Comparison of ENCODE assay signal across 23 mouse cellular contexts in genomic region chr6:139325226-139325625, GRCm38 (mm10).
DNase-seq lines count a peak whose midpoint lies in the region; ATAC-seq and TF ChIP-seq lines count a peak whose summit lies in the region.
"Had no signal": no experiment of that assay in that cellular context is flagged by ENCODE, and none has a peak within 500 bp of the region (broad histone marks: within the 10 kb centered on the region; RNA-seq: fewer than 3 reads in every experiment).

No protein-coding gene starts in this region.

- no peaks in the 10 kb centered on the region for H3K4me1 ChIP-seq in forebrain, postnatal 0 days (ENCODE audit: insufficient read depth)
- no peaks in the 10 kb centered on the region for H3K4me1 ChIP-seq in forebrain, embryonic 13.5 days

- H3K4me2 ChIP-seq in forebrain, postnatal 0 days (ENCODE audit: low read depth) = no peak overlapping the region
- no peak overlapping the region for H3K4me2 ChIP-seq in forebrain, embryonic 13.5 days

- no peak for TF ChIP-seq CTCF in forebrain, postnatal 0 days (IDR thresholded peaks at IDR 0.05; ENCODE audit: low read depth)

- H3K27ac ChIP-seq in forebrain, postnatal 0 days (ENCODE audit: low read depth, low read length) = no peak overlapping the region
- H3K27ac ChIP-seq in forebrain, embryonic 13.5 days = no peak overlapping the region

- H3K9me3 ChIP-seq in forebrain, postnatal 0 days (ENCODE audit: low read length) = no peaks in the 10 kb centered on the region
- H3K9me3 ChIP-seq in forebrain, embryonic 13.5 days (replicated peaks) = no peaks in the 10 kb centered on the region

- peak; percentile 45; the same call in 1 of the 2 replicates for ATAC-seq in forebrain, postnatal 0 days
- ATAC-seq in forebrain, embryonic 13.5 days = no peak
- peak; percentile 96 for ATAC-seq in frontal cortex, adult (ENCODE audit: low TSS enrichment)
- ATAC-seq: activated CD4-positive, CD25-positive, alpha-beta regulatory T cell, adult 4 months; CD4-positive, CD25-positive, alpha-beta regulatory T cell, adult 4 months; Patski had no signal

- no peaks in the 10 kb centered on the region for H3K36me3 ChIP-seq in forebrain, postnatal 0 days (ENCODE audit: insufficient read depth)
- H3K36me3 ChIP-seq in forebrain, embryonic 13.5 days (ENCODE audit: poor library complexity, severe bottlenecking) = no peaks in the 10 kb centered on the region
- H3K36me3 ChIP-seq: G1E had no signal

- 65% methylated on average over 7 of the region's 7 CpGs for WGBS in forebrain, postnatal 0 days
- 79% methylated on average over 7 of the region's 7 CpGs for WGBS in forebrain, embryonic 13.5 days

- H3K27me3 ChIP-seq in forebrain, postnatal 0 days (ENCODE audit: insufficient read depth, low read length) = no peaks in the 10 kb centered on the region
- no peaks in the 10 kb centered on the region for H3K27me3 ChIP-seq in forebrain, embryonic 13.5 days
- H3K27me3 ChIP-seq: CH12.LX had no signal

- no peak overlapping the region for H3K9ac ChIP-seq in forebrain, postnatal 0 days
- H3K9ac ChIP-seq in forebrain, embryonic 13.5 days = no peak overlapping the region

- H3K4me3 ChIP-seq in forebrain, postnatal 0 days (ENCODE audit: low read depth, low read length) = no peak overlapping the region
- H3K4me3 ChIP-seq in forebrain, embryonic 13.5 days = no peak overlapping the region

- no peak for DNase-seq in forebrain, postnatal 0 days
- DNase-seq in frontal cortex, postnatal 14 days (ENCODE audit: low spot score in 2 of 2) = no peak
- peak; percentile 9 for DNase-seq in right cerebral cortex, adult 18-20 months
- no peak for DNase-seq in right cerebral cortex, adult 2 months (ENCODE audit: low spot score in 2 of 2)
- peak; percentile 36 for DNase-seq in brain, adult 2 months (ENCODE audit: low read depth, low spot score)
- no peak for DNase-seq in embryo, embryonic 11 days
- DNase-seq: adrenal gland, adult 2 months; adrenal gland, adult 8-10 months; adrenal gland, postnatal 10 days; adrenal gland, postnatal 14 days; adrenal gland, postnatal 25 days; adrenal gland, postnatal 36 days; B cell, adult 2 months; cerebellum, adult 11 months; cerebellum, adult 11-12 months; cerebellum, adult 18-20 months had no signal

Comparison
In these comparisons a context has a peak if more than half of its experiments do, and no peak if none do; other contexts are left out.
1. DNase-seq: peak in right cerebral cortex, adult 18-20 months (single experiment) and brain, adult 2 months (single experiment); none in forebrain, postnatal 0 days (single experiment), frontal cortex, postnatal 14 days (0 of 2), right cerebral cortex, adult 2 months (0 of 2) and embryo, embryonic 11 days (single experiment).